Mouse (Mus musculus) ES-E14 (cell line): ENCODE measurements around the gene Stat5b. TPM values are rescaled to one million over a fixed set of nuclear protein-coding genes. Genes with fewer than 3 reads are reported as not detected.

Source experiments
- DNase-seq: peaks from one replicate; pipeline ENCODE4 v3.0.0-alpha.2; 2013; ENCODE audit warnings: low read depth, low spot score
- H3K27ac ChIP-seq: 2 replicates; pipeline ENCODE4 v1.5.1; 2012; ENCODE audit warnings: low read depth, mild to moderate bottlenecking, low read length, moderate library complexity, mixed read lengths; ENCODE audit not compliant: poor library complexity, insufficient read depth, severe bottlenecking
- H3K36me3 ChIP-seq: 2 replicates; pipeline ENCODE4 v1.6.1; 2012; ENCODE audit warnings: mild to moderate bottlenecking, low read length, moderate library complexity, mixed read lengths; ENCODE audit not compliant: control insufficient read depth, poor library complexity, insufficient read depth, severe bottlenecking
- H3K4me1 ChIP-seq, 2 experiments: fragments of 150-350 bp in 1 of 2; sonication (generic) in 1 of 2; 2 replicates each; pipeline ENCODE4 v1.6.1; 2012; ENCODE audit warnings: low read length in 2 of 2, mild to moderate bottlenecking in 1 of 2, mixed read lengths in 1 of 2; ENCODE audit not compliant: control insufficient read depth in 2 of 2, insufficient read depth in 2 of 2, poor library complexity in 1 of 2
- H3K4me3 ChIP-seq, 2 experiments: fragments of 150-350 bp in 1 of 2; sonication (generic) in 1 of 2; 2 replicates each; pipeline ENCODE4 v1.5.1; 2012; ENCODE audit warnings: low read length in 2 of 2, low read depth in 1 of 2, mild to moderate bottlenecking in 1 of 2, mixed read lengths in 1 of 2; ENCODE audit not compliant: insufficient read depth in 1 of 2, poor library complexity in 1 of 2, severe bottlenecking in 1 of 2
- H3K9ac ChIP-seq: 2 replicates; pipeline ENCODE4 v1.6.1; 2012; ENCODE audit warnings: low read depth, mild to moderate bottlenecking, low read length, mixed read lengths; ENCODE audit not compliant: poor library complexity, insufficient read depth, severe bottlenecking
- H3K9me3 ChIP-seq: fragments of 150-350 bp; sonication (generic); 2 replicates; pipeline ENCODE4 v1.6.1; 2012; ENCODE audit warnings: low read depth, mild to moderate bottlenecking, low read length; ENCODE audit not compliant: control insufficient read depth, insufficient read depth
- CHD2 ChIP-seq: IDR thresholded peaks from 2 replicates; pipeline ENCODE4 v1.6.1; 2014; ENCODE audit warnings: mild to moderate bottlenecking, low read depth, low read length, inconsistent platforms
- HCFC1 ChIP-seq: IDR thresholded peaks from 2 replicates; pipeline ENCODE4 v1.6.1; 2012; ENCODE audit warnings: low read length, inconsistent platforms, borderline replicate concordance; ENCODE audit not compliant: insufficient read depth
- MAFK ChIP-seq: IDR thresholded peaks from 2 replicates; pipeline ENCODE4 v1.6.1; 2014; ENCODE audit warnings: mild to moderate bottlenecking, low read depth, low read length, inconsistent platforms; ENCODE audit not compliant: insufficient read depth
- ZC3H11A ChIP-seq: IDR thresholded peaks from 2 replicates; pipeline ENCODE4 v1.6.1; 2012; ENCODE audit warnings: low read depth, mild to moderate bottlenecking, inconsistent platforms, low read length, borderline replicate concordance
- ZNF384 ChIP-seq: IDR thresholded peaks from 2 replicates; pipeline ENCODE4 v1.6.1; 2012; ENCODE audit warnings: low read depth, low read length, inconsistent platforms
- in situ Hi-C, 2 experiments: fragments of 600-800 bp; cut with MboI; formaldehyde crosslinking; loops; one replicate each; pipeline ENCODE4 v1.15.1; 2025; ENCODE audit warnings: low sequenced_read_pairs in 2 of 2, inconsistent platforms in 1 of 2; ENCODE audit not compliant: unreplicated experiment in 2 of 2
- total RNA-seq: library from RNA; depleted of rRNA; stranded (reverse); fragments of 300-350 nt; gene quantifications from 2 replicates; pipeline ENCODE4 v1.2.3, GENCODE M21; 2012

The Stat5b gene
- total RNA-seq, 1 experiment = 3.4 TPM

DNA sequence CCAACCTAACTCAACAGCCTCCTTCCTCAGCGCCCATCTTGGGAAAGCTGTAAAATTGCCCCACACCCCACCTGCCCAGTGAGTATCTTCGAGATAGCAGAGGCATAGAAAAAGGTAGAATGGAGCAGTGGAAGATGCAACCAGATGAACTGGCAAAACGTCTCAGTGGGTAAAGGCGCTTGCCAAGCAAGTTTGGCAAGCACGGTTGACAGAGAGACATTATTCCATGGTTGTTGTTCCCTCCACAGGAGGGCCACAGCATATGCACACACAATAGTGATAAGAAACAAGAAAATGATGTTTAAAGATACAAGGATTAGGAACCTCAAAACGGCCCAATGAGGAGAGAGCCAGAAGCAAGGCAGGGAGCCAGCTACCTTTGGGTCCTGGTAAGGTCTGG, 7.4 kb upstream of the Stat5b start:
- no peaks in the 10 kb centered on the region for H3K9me3 ChIP-seq
- TF ChIP-seq HCFC1 (no peak), MAFK (no peak), CHD2 (no peak), ZC3H11A (no peak), ZNF384 (no peak)
- H3K9ac ChIP-seq = no peak overlapping the region
- in situ Hi-C loops = no loop called here
- H3K4me3 ChIP-seq = no peak overlapping the region
- no peaks in the 10 kb centered on the region for H3K36me3 ChIP-seq
- peaks cover 0 to 15% of the 10 kb centered on the region in 2 experiments; a peak in 2 of 4 replicates for H3K4me1 ChIP-seq
- DNase-seq = no peak
- no peak overlapping the region for H3K27ac ChIP-seq

DNA sequence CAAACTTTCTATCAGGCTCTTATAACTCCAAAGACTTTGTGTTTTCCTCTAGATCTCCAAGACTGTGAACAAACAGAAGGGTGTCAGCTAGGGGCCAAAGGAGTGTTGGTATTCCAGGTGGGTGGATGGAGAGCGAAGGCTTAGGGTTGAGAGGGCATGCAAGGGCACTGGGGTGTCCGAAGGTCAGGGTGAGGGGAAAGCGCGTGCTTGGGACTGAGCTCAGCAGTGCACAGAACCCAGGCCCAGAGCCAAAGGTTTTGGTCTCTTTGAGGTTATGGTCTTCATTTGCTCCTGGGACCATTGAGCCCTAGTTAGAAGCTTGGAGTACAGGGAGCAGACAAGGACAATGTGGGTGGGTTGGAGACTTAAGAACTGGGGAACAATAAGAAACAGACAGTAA, 4.7 kb upstream of the Stat5b start:
- H3K27ac ChIP-seq = no peak overlapping the region
- H3K4me3 ChIP-seq = no peak overlapping the region
- H3K4me1 ChIP-seq = peaks cover 0 to 10% of the 10 kb centered on the region in 2 experiments; a peak in 2 of 4 replicates
- TF ChIP-seq HCFC1 (no peak), CHD2 (no peak), ZC3H11A (no peak), MAFK (no peak), ZNF384 (no peak)
- no peak overlapping the region for H3K9ac ChIP-seq
- no peaks in the 10 kb centered on the region for H3K36me3 ChIP-seq
- in situ Hi-C loops = no loop called here
- no peak for DNase-seq
- no peaks in the 10 kb centered on the region for H3K9me3 ChIP-seq

DNA sequence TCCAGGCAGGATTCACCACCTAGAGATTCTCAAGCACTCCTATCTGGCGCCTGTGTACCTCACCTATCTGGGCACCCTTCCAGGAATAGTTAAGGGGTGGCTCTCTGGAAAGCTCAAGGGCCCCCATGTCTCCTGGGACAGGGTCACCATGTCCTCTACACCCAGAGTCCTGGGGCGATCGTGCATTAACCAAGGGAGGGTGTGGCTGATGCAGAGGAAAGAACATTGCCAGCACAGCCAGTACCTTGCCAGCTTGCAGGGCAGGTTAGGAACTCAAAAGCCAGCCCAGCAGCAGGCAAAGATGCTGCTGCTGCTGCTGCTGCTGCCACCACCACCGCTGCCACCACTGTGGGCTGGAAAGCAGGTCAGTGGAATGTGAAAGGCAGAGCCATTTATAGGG, 3.7 kb upstream of the Stat5b start:
- H3K9ac ChIP-seq = no peak overlapping the region
- H3K36me3 ChIP-seq = no peaks in the 10 kb centered on the region
- TF ChIP-seq HCFC1 (no peak), ZNF384 (no peak), MAFK (no peak), CHD2 (no peak), ZC3H11A (no peak)
- no peak overlapping the region for H3K4me3 ChIP-seq
- no peaks in the 10 kb centered on the region for H3K9me3 ChIP-seq
- H3K4me1 ChIP-seq = peaks cover 0 to 7% of the 10 kb centered on the region in 2 experiments; a peak in 2 of 4 replicates
- H3K27ac ChIP-seq = no peak overlapping the region
- in situ Hi-C loops = no loop called here
- DNase-seq = no peak

DNA sequence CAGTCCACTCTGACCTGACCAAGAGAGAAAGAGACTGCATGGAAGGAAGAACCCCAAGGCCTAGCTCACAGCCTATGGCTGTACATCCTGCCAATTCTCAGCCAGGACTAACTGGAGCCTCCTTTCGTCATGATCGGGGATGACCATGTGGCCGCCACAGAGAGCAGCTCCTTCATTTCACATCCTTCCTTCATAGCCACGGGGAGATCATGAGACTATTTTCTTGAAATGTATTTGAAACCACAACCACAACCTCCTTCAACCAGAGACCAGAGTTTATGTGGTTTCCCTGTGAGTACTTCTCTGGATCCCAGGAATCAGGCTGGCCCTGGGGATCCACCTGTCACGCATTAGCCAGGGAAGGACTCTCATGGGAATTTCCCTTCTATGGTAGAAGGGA, 2.5 kb upstream of the Stat5b start:
- in situ Hi-C loops = no loop called here
- Histone ChIP-seq H3K4me1 (peaks cover 0 to 4% of the 10 kb centered on the region in 2 experiments; a peak in 2 of 4 replicates), H3K27ac (no peak overlapping the region), H3K9ac (no peak overlapping the region), H3K9me3 (no peaks in the 10 kb centered on the region), H3K4me3 (no peak overlapping the region), H3K36me3 (no peaks in the 10 kb centered on the region)
- TF ChIP-seq HCFC1 = no peak
- no peak for TF ChIP-seq MAFK
- no peak for TF ChIP-seq ZNF384
- TF ChIP-seq ZC3H11A = no peak
- TF ChIP-seq CHD2 = no peak
- no peak for DNase-seq

DNA sequence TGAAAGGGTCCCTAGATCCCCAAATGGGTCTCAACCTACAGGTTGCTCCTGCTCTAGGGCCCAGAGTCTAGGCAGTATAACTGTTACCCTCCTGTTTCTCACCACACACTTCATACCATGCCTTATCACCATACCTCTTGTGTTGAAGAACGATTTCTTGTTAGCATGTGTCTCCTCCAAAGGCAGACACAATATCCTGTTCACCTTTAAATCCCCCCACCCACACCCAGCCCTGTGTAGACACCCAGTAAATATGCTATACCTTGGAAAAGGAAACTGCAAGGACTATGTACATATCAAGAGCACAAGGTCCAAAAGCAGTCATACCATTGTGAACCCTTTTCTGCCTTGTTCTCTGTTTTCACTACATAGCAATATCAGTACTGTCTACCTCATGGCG, 1.6 kb upstream of the Stat5b start:
- in situ Hi-C loops = no loop called here

More for the DNA sequence above, 1.6 kb upstream of the Stat5b start:
- TF ChIP-seq CHD2 = no peak
- TF ChIP-seq MAFK = no peak
- Histone ChIP-seq H3K9ac (no peak overlapping the region), H3K4me1 (peaks cover 0 to 4% of the 10 kb centered on the region in 2 experiments; a peak in 2 of 4 replicates), H3K9me3 (no peaks in the 10 kb centered on the region), H3K36me3 (no peaks in the 10 kb centered on the region), H3K27ac (no peak overlapping the region), H3K4me3 (no peak overlapping the region)
- DNase-seq = no peak
